Mouse (Mus musculus) thymus, adult 2 months (tissue): ENCODE results near the gene Mthfd1l.

Experiments used
- CTCF ChIP-seq: fragments of 200-500 bp; IDR thresholded peaks from 2 replicates; pipeline ENCODE4 v1.5.1; 2012; ENCODE audit warnings: mild to moderate bottlenecking, control low read depth, low read length, moderate library complexity, borderline replicate concordance; ENCODE audit not compliant: control insufficient read depth, poor library complexity, insufficient read depth; ENCODE audit errors: extremely low read depth
- POLR2A ChIP-seq: fragments of 200-500 bp; IDR thresholded peaks from 2 replicates; pipeline ENCODE4 v1.6.1; 2012; ENCODE audit warnings: mild to moderate bottlenecking, low read length, control low read depth, moderate library complexity; ENCODE audit not compliant: control insufficient read depth, poor library complexity, insufficient read depth; ENCODE audit errors: extremely low read depth

GRCm38 (mm10) chr10:4116653-4117052 lies 143.7 kb downstream of the Mthfd1l start:
- TF ChIP-seq POLR2A: no peak
- no peak for TF ChIP-seq CTCF
